Mouse (Mus musculus) kidney, embryonic 14.5 days (tissue): Measurements from ENCODE around the gene 1700020A23Rik. TPM values are rescaled to one million over a fixed set of nuclear protein-coding genes. Genes with fewer than 3 reads are reported as not detected.

Source experiments
- ATAC-seq: fragments of 200-750 bp; cut with Nextera tagmentation; 2 replicates; pipeline ENCODE4 v1.8.0; 2017; ENCODE audit warnings: moderate number of reproducible peaks, mild to moderate bottlenecking, moderate TSS enrichment, moderate library complexity; ENCODE audit not compliant: low FRiP score, low TSS enrichment
- H3K27ac ChIP-seq: fragments of 300-500 bp; sonication (generic); 2 replicates; pipeline ENCODE4 v1.5.1; 2014; ENCODE audit warnings: low read depth, mild to moderate bottlenecking, low read length, moderate library complexity, mixed read lengths
- H3K27me3 ChIP-seq: fragments of 300-500 bp; sonication (generic); 2 replicates; pipeline ENCODE4 v1.6.1; 2014; ENCODE audit warnings: mild to moderate bottlenecking, low read length; ENCODE audit not compliant: control insufficient read depth, insufficient read depth
- H3K36me3 ChIP-seq: fragments of 300-500 bp; sonication (generic); 2 replicates; pipeline ENCODE4 v1.6.1; 2014; ENCODE audit warnings: low read length, mixed read lengths; ENCODE audit not compliant: control insufficient read depth, insufficient read depth
- H3K4me1 ChIP-seq: fragments of 300-500 bp; sonication (generic); 2 replicates; pipeline ENCODE4 v1.6.1; 2014; ENCODE audit warnings: low read length, mixed read lengths; ENCODE audit not compliant: control insufficient read depth, insufficient read depth
- H3K4me2 ChIP-seq: fragments of 300-500 bp; sonication (generic); replicated peaks from 2 replicates; pipeline ENCODE4 v1.6.1; 2014; ENCODE audit warnings: low read depth, mild to moderate bottlenecking, low read length
- H3K4me3 ChIP-seq: fragments of 300-500 bp; sonication (generic); 2 replicates; pipeline ENCODE4 v1.5.1; 2014; ENCODE audit warnings: mild to moderate bottlenecking, low read length
- H3K9ac ChIP-seq: fragments of 300-500 bp; sonication (generic); 2 replicates; pipeline ENCODE4 v1.6.1; 2014; ENCODE audit warnings: low read depth, mild to moderate bottlenecking, low read length, moderate library complexity
- H3K9me3 ChIP-seq: fragments of 300-500 bp; sonication (generic); 2 replicates; pipeline ENCODE4 v1.6.1; 2016; ENCODE audit warnings: low read length; ENCODE audit not compliant: control insufficient read depth
- WGBS: fragments of 180-500 bp; shearing (Covaris S2); extraction: QIAGEN DNeasy Blood & Tissue Kit; methylation state at CpG from one replicate; pipeline ENCODE4 v1.1.7; 2014; 5-methylcytosine and 5-hydroxymethylcytosine counted together
- polyA plus RNA-seq: library from polyadenylated mRNA; unstranded; fragments of >200 nt; fragmentation: Nextera tagmentation; extraction: Ambion mirVana; gene quantifications from 2 replicates; pipeline ENCODE4 v1.2.1, GENCODE M21; 2014

1700020A23Rik gene
- polyA plus RNA-seq, 1 experiment from 2014 or later: not detected

DNA sequence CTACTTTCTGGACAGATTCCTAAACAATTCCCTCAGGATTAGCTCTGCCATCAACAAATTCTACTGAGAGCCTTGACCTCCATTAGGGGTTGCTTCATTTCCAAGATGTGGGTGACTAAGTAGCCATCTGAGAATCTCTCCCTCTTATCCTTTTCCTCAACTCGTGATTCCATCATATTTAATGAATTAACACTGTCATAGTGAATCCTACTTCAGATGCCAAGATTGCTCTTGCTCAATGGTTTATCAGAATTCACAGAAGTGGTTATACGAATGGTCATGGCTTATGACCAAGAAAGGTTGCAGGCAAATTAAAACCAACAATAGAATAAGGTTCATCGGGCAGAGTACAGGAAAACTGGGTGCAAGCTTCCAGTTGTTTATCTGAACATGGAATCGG, 3.2 kb upstream of the 1700020A23Rik start:
- no peak overlapping the region for H3K9ac ChIP-seq
- H3K9me3 ChIP-seq: no peaks in the 10 kb centered on the region
- no peak overlapping the region for H3K4me3 ChIP-seq
- WGBS: 78% methylated on average over 4 of the region's 4 CpGs
- no peaks in the 10 kb centered on the region for H3K36me3 ChIP-seq
- no peaks in the 10 kb centered on the region for H3K27me3 ChIP-seq
- no peak for ATAC-seq
- H3K4me1 ChIP-seq: peaks cover 6% of the 10 kb centered on the region; the same call in 1 of the 2 replicates
- no peak overlapping the region for H3K4me2 ChIP-seq
- no peak overlapping the region for H3K27ac ChIP-seq

DNA sequence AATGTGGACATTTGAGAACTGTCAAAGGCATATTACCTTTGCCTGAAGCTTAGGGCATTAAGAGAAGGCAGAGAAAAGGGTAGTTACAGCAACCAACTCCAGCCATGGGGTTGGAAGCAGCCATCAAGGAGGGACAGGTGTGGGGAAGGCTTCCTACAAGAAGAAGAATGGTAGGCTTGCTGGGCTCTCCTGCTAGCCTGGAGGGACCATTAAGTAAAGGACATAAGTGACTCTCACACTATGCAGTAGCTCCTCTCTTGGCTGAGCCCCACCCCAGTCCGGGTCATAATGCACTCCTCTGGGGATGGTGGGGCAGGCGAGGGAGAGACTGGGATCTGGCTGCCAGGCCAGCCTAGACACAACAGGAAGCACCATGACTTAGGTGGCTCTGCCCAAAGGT, 1.1 kb downstream of the 1700020A23Rik start, which contains the start of gene Tmem239:
Gene Tmem239 (plus strand): TSS at position 301 of the 400 bp plus-strand sequence.
- H3K4me3 ChIP-seq: no peak within 1 kb of the TSS
- no peak within 1 kb of the TSS for H3K27ac ChIP-seq
- H3K9ac ChIP-seq: no peak within 1 kb of the TSS
- H3K36me3 ChIP-seq: no peaks in the 10 kb centered on the region
- ATAC-seq: no peak
- H3K4me1 ChIP-seq: peaks cover 9% of the 10 kb centered on the region; the same call in 1 of the 2 replicates
- H3K4me2 ChIP-seq: no peak within 1 kb of the TSS
- H3K9me3 ChIP-seq: no peaks in the 10 kb centered on the region
- H3K27me3 ChIP-seq: no peaks in the 10 kb centered on the region
- WGBS: 75% methylated on average over 2 of the region's 2 CpGs

GRCm38 (mm10) chr2:130408194-130408593, 3.1 kb downstream of the 1700020A23Rik start:
- peak; percentile 73 for ATAC-seq
- H3K9me3 ChIP-seq: no peaks in the 10 kb centered on the region
- no peaks in the 10 kb centered on the region for H3K27me3 ChIP-seq
- H3K4me1 ChIP-seq: peaks cover 9% of the 10 kb centered on the region; the same call in 1 of the 2 replicates
- WGBS: 9% methylated on average over 6 of the region's 6 CpGs
- H3K27ac ChIP-seq: no peak overlapping the region
- H3K9ac ChIP-seq: no peak overlapping the region
- no peak overlapping the region for H3K4me2 ChIP-seq
- no peaks in the 10 kb centered on the region for H3K36me3 ChIP-seq
- no peak overlapping the region for H3K4me3 ChIP-seq

GRCm38 (mm10) chr2:130411558-130412495, 6.8 kb downstream of the 1700020A23Rik start:
- Histone ChIP-seq H3K27me3 (no peaks in the 10 kb centered on the region), H3K4me3 (no peak overlapping the region), H3K4me2 (no peak overlapping the region), H3K9ac (no peak overlapping the region), H3K36me3 (no peaks in the 10 kb centered on the region), H3K9me3 (no peaks in the 10 kb centered on the region), H3K27ac (no peak overlapping the region), H3K4me1 (peaks cover 9% of the 10 kb centered on the region; the same call in 1 of the 2 replicates)
- ATAC-seq: peak; percentile 83
- WGBS: 37% methylated on average over 16 of the region's 16 CpGs

DNA sequence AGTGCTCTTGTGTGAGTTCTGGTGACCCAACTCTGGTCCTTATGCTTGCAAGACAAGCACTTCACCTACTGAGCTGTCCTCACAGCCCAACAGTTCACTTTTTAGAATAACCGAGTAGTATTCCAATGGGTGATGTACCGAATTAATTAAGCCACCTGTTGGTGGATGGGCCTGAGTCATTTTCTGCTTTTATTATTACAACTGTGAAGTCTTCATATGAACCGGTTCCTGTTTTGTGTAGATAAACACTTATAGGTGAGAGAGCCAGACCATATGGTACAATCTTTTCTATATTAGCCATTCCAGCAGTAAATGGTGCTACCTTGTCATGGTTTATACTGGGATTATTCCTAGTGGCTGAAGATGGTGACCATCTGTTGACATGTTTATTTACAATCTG, 7.7 kb downstream of the 1700020A23Rik start:
- 83% methylated on average over 3 of the region's 3 CpGs for WGBS
- ATAC-seq: no peak
- H3K27ac ChIP-seq: no peak overlapping the region
- H3K4me1 ChIP-seq: peaks cover 9% of the 10 kb centered on the region; the same call in 1 of the 2 replicates
- H3K9me3 ChIP-seq: no peaks in the 10 kb centered on the region
- no peak overlapping the region for H3K4me3 ChIP-seq
- H3K36me3 ChIP-seq: no peaks in the 10 kb centered on the region
- no peaks in the 10 kb centered on the region for H3K27me3 ChIP-seq
- no peak overlapping the region for H3K9ac ChIP-seq
- no peak overlapping the region for H3K4me2 ChIP-seq

GRCm38 (mm10) chr2:130414094-130414856, 9.2 kb downstream of the 1700020A23Rik start:
- Histone ChIP-seq H3K4me2 (no peak overlapping the region), H3K9me3 (no peaks in the 10 kb centered on the region), H3K27ac (no peak overlapping the region), H3K36me3 (peaks cover 7% of the 10 kb centered on the region; the same call in 1 of the 2 replicates), H3K4me3 (no peak overlapping the region), H3K4me1 (no peaks in the 10 kb centered on the region), H3K27me3 (no peaks in the 10 kb centered on the region), H3K9ac (no peak overlapping the region)
- ATAC-seq: no peak
- WGBS: 78% methylated on average over 6 of the region's 6 CpGs

- 96% methylated on average over 26 of the region's 26 CpGs for WGBS
- H3K9ac ChIP-seq: no peak overlapping the region
- H3K36me3 ChIP-seq: peaks cover 19% of the 10 kb centered on the region; the same call in 1 of the 2 replicates
- no peak overlapping the region for H3K4me3 ChIP-seq
- H3K27ac ChIP-seq: no peak overlapping the region
- no peak for ATAC-seq
- H3K4me2 ChIP-seq: no peak overlapping the region
- no peaks in the 10 kb centered on the region for H3K9me3 ChIP-seq
- H3K4me1 ChIP-seq: peaks cover 16% of the 10 kb centered on the region; the same call in 1 of the 2 replicates
- no peaks in the 10 kb centered on the region for H3K27me3 ChIP-seq
Observed at GRCm38 (mm10) chr2:130421781-130422620, 16.9 kb downstream of the 1700020A23Rik start.

DNA sequence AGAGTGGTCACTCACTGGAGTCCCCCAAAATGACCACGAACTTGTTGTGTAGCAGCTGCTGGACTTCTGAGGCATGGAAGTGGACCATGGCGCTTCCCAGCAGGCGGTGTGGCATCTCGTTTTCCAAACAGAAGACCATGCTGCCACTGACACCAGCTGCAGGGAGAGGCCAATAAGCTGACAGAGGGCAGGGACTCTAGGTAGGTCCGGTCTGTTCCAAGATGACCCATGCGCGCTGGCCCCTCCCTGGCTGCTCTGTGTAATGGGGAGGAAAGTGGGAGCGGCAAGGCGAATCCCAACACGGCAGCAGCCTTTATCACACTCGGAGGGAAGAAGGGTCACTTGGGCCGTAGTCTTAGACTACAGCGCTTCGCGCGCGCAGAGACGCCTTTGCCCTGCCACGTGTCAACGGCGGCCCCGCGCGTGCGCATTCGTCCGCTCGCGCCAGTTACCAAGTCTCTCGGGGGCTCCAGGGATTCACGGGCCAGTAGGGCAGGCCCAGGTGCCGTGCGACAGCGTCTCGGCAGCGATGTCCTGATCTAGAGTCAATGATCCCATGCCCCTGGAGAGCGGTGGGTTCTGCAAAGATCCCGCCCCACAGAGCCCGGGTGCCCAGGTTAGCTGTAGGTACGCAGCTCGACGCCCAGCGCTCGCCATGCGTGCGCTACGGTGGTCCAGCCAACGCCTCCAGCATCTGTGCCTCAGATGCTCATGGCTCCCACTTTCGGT, 18.5 kb downstream of the 1700020A23Rik start:
- H3K4me3 ChIP-seq: peak overlapping the region; percentile 94
- ATAC-seq: peak; percentile 73
- peak overlapping the region; percentile 80 for H3K9ac ChIP-seq
- no peaks in the 10 kb centered on the region for H3K9me3 ChIP-seq
- no peaks in the 10 kb centered on the region for H3K27me3 ChIP-seq
- H3K27ac ChIP-seq: peak overlapping the region; percentile 88
- peak overlapping the region; percentile 90 for H3K4me2 ChIP-seq
- peaks cover 19% of the 10 kb centered on the region; the same call in 1 of the 2 replicates for H3K36me3 ChIP-seq
- 12% methylated on average over 49 of the region's 49 CpGs for WGBS
- peaks cover 16% of the 10 kb centered on the region; the same call in 1 of the 2 replicates for H3K4me1 ChIP-seq
